Mouse (Mus musculus) ES-E14 (cell line): ENCODE data around the gene Cdc42bpb. TPM values are rescaled to one million over a fixed set of nuclear protein-coding genes. Genes with fewer than 3 reads are reported as not detected.

Experiments used
- DNase-seq: peaks from one replicate; pipeline ENCODE4 v3.0.0-alpha.2; 2013; ENCODE audit warnings: low read depth, low spot score
- H3K27ac ChIP-seq: 2 replicates; pipeline ENCODE4 v1.5.1; 2012; ENCODE audit warnings: low read depth, mild to moderate bottlenecking, low read length, moderate library complexity, mixed read lengths; ENCODE audit not compliant: poor library complexity, insufficient read depth, severe bottlenecking
- H3K36me3 ChIP-seq: 2 replicates; pipeline ENCODE4 v1.6.1; 2012; ENCODE audit warnings: mild to moderate bottlenecking, low read length, moderate library complexity, mixed read lengths; ENCODE audit not compliant: control insufficient read depth, poor library complexity, insufficient read depth, severe bottlenecking
- H3K4me1 ChIP-seq, 2 experiments: fragments of 150-350 bp in 1 of 2; sonication (generic) in 1 of 2; 2 replicates each; pipeline ENCODE4 v1.6.1; 2012; ENCODE audit warnings: low read length in 2 of 2, mild to moderate bottlenecking in 1 of 2, mixed read lengths in 1 of 2; ENCODE audit not compliant: control insufficient read depth in 2 of 2, insufficient read depth in 2 of 2, poor library complexity in 1 of 2
- H3K4me3 ChIP-seq, 2 experiments: fragments of 150-350 bp in 1 of 2; sonication (generic) in 1 of 2; 2 replicates each; pipeline ENCODE4 v1.5.1; 2012; ENCODE audit warnings: low read length in 2 of 2, low read depth in 1 of 2, mild to moderate bottlenecking in 1 of 2, mixed read lengths in 1 of 2; ENCODE audit not compliant: insufficient read depth in 1 of 2, poor library complexity in 1 of 2, severe bottlenecking in 1 of 2
- H3K9ac ChIP-seq: 2 replicates; pipeline ENCODE4 v1.6.1; 2012; ENCODE audit warnings: low read depth, mild to moderate bottlenecking, low read length, mixed read lengths; ENCODE audit not compliant: poor library complexity, insufficient read depth, severe bottlenecking
- H3K9me3 ChIP-seq: fragments of 150-350 bp; sonication (generic); 2 replicates; pipeline ENCODE4 v1.6.1; 2012; ENCODE audit warnings: low read depth, mild to moderate bottlenecking, low read length; ENCODE audit not compliant: control insufficient read depth, insufficient read depth
- CHD2 ChIP-seq: IDR thresholded peaks from 2 replicates; pipeline ENCODE4 v1.6.1; 2014; ENCODE audit warnings: mild to moderate bottlenecking, low read depth, low read length, inconsistent platforms
- HCFC1 ChIP-seq: IDR thresholded peaks from 2 replicates; pipeline ENCODE4 v1.6.1; 2012; ENCODE audit warnings: low read length, inconsistent platforms, borderline replicate concordance; ENCODE audit not compliant: insufficient read depth
- MAFK ChIP-seq: IDR thresholded peaks from 2 replicates; pipeline ENCODE4 v1.6.1; 2014; ENCODE audit warnings: mild to moderate bottlenecking, low read depth, low read length, inconsistent platforms; ENCODE audit not compliant: insufficient read depth
- ZC3H11A ChIP-seq: IDR thresholded peaks from 2 replicates; pipeline ENCODE4 v1.6.1; 2012; ENCODE audit warnings: low read depth, mild to moderate bottlenecking, inconsistent platforms, low read length, borderline replicate concordance
- ZNF384 ChIP-seq: IDR thresholded peaks from 2 replicates; pipeline ENCODE4 v1.6.1; 2012; ENCODE audit warnings: low read depth, low read length, inconsistent platforms
- in situ Hi-C, 2 experiments: fragments of 600-800 bp; cut with MboI; formaldehyde crosslinking; loops; one replicate each; pipeline ENCODE4 v1.15.1; 2025; ENCODE audit warnings: low sequenced_read_pairs in 2 of 2, inconsistent platforms in 1 of 2; ENCODE audit not compliant: unreplicated experiment in 2 of 2
- total RNA-seq: library from RNA; depleted of rRNA; stranded (reverse); fragments of 300-350 nt; gene quantifications from 2 replicates; pipeline ENCODE4 v1.2.3, GENCODE M21; 2012

Cdc42bpb gene
- total RNA-seq, 1 experiment: 63.7 TPM

- peaks cover 3% of the 10 kb centered on the region; the same call in 1 of the 2 replicates for H3K36me3 ChIP-seq
- no peak for DNase-seq
- in situ Hi-C loops: no loop called here
- no peak overlapping the region for H3K27ac ChIP-seq
- H3K9me3 ChIP-seq: no peaks in the 10 kb centered on the region
- H3K4me1 ChIP-seq: peaks cover 2 to 15% of the 10 kb centered on the region in 2 experiments; a peak in 2 of 4 replicates
- H3K9ac ChIP-seq: no peak overlapping the region
- TF ChIP-seq ZC3H11A (no peak), ZNF384 (no peak), CHD2 (no peak), HCFC1 (no peak), MAFK (no peak)
- no peak overlapping the region for H3K4me3 ChIP-seq
Measured at GRCm38 (mm10) chr12:111353008-111353407, 24.5 kb downstream of the Cdc42bpb start.

- no peak overlapping the region for H3K27ac ChIP-seq
- no peaks in the 10 kb centered on the region for H3K9me3 ChIP-seq
- DNase-seq: no peak
- no peak overlapping the region for H3K4me3 ChIP-seq
- peaks cover 2 to 15% of the 10 kb centered on the region in 2 experiments; a peak in 2 of 4 replicates for H3K4me1 ChIP-seq
- peaks cover 3% of the 10 kb centered on the region; the same call in 1 of the 2 replicates for H3K36me3 ChIP-seq
- TF ChIP-seq ZNF384: no peak
- TF ChIP-seq CHD2: no peak
- TF ChIP-seq HCFC1: no peak
- TF ChIP-seq ZC3H11A: no peak
- no peak for TF ChIP-seq MAFK
- H3K9ac ChIP-seq: no peak overlapping the region
- in situ Hi-C loops: no loop called here
Measured at GRCm38 (mm10) chr12:111352520-111352919, 25.0 kb downstream of the Cdc42bpb start.

- no peak for DNase-seq
- Histone ChIP-seq H3K4me3 (no peak overlapping the region), H3K4me1 (peaks cover 2 to 17% of the 10 kb centered on the region in 2 experiments; a peak in 2 of 4 replicates), H3K36me3 (peaks cover 5% of the 10 kb centered on the region; the same call in 1 of the 2 replicates), H3K9ac (no peak overlapping the region), H3K9me3 (no peaks in the 10 kb centered on the region), H3K27ac (no peak overlapping the region)
- no peak for TF ChIP-seq MAFK
- TF ChIP-seq HCFC1: no peak
- TF ChIP-seq CHD2: no peak
- no peak for TF ChIP-seq ZNF384
- no peak for TF ChIP-seq ZC3H11A
- in situ Hi-C loops: no loop called here
Measured at GRCm38 (mm10) chr12:111349540-111350231, 27.8 kb downstream of the Cdc42bpb start.

GRCm38 (mm10) chr12:111343956-111344355, 33.6 kb downstream of the Cdc42bpb start:
- no peak overlapping the region for H3K27ac ChIP-seq
- no peak for DNase-seq
- in situ Hi-C loops: no loop called here
- no peak overlapping the region for H3K4me3 ChIP-seq
- no peak overlapping the region for H3K9ac ChIP-seq
- peaks cover 21% of the 10 kb centered on the region; the same call in 1 of the 2 replicates for H3K36me3 ChIP-seq
- H3K9me3 ChIP-seq: no peaks in the 10 kb centered on the region
- 0 out of 4 replicates have a peak, but pooled peaks cover 0 to 2% of the 10 kb centered on the region in 2 experiments for H3K4me1 ChIP-seq
- TF ChIP-seq CHD2: no peak
- no peak for TF ChIP-seq HCFC1
- no peak for TF ChIP-seq ZNF384
- TF ChIP-seq MAFK: no peak
- no peak for TF ChIP-seq ZC3H11A
